Mouse (Mus musculus): ENCODE results near the gene Mat2a. TPM values are rescaled to one million over a fixed set of nuclear protein-coding genes. Genes with fewer than 3 reads are reported as not detected.
A peak's percentile ranks its signal among the peaks of the same experiment; 100 is the strongest.

The Mat2a gene
- polyA plus RNA-seq, 1 experiment from 2014 or later: 408 TPM

DNA sequence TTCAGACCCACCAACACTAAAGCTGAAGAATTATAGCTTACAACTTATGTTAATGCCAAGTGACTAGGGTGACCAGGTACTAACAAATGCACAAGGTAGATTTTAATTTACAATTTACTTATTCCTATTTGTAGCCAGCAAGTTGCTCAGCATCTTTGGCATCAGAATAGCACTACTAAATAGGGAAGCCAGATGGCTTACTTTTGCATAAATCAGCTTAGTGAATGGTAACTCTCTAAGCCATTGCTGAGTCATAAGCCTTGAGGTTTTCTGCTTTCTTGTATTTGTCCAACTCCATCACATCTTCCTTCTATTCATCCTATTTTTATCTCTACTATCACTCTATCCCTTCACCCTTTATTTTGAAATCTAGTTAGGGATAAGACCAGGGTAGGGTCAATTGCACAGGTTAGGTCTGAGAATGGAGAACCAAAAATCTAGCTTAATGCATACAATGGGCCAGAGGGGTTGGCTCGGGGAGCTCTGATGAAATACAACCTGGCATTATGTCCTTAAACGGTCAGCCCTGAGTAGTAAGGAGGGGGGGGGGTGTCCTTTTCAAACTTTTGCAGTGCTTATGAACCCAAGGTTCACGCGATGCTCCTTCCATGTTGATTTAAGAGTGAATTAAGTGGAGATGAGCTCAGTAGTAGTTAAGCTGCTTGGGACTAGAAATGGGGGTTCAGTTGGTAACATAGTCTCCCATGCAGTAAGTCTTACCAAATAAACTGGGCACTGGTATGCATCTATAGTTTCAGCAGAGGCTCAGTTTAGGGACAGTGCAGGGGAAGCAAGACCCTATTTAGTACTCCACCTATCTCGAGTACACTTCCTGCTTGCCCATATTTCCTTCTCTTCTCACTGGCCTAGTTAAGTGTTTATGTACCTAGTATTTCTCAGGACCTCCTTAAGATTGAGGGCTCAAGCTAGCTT lies 8.1 kb downstream of the Mat2a start:
- H3K4me3 ChIP-seq (replicated peaks): no peak overlapping the region
- no peak overlapping the region for H3K9ac ChIP-seq (replicated peaks)
- H3K4me2 ChIP-seq: no peak overlapping the region
- H3K27ac ChIP-seq: no peak overlapping the region; the same call in 1 of the 2 replicates
- H3K27me3 ChIP-seq: no peaks in the 10 kb centered on the region
- 31% methylated on average over 5 of the region's 5 CpGs for WGBS
- no peaks in the 10 kb centered on the region for H3K9me3 ChIP-seq
- no peak for ATAC-seq (ENCODE audit: insufficient number of reproducible peaks, insufficient read depth, low FRiP score, low TSS enrichment, low read depth)
- peaks cover 92% of the 10 kb centered on the region for H3K36me3 ChIP-seq
- peaks cover 6% of the 10 kb centered on the region for H3K4me1 ChIP-seq (replicated peaks)

DNA sequence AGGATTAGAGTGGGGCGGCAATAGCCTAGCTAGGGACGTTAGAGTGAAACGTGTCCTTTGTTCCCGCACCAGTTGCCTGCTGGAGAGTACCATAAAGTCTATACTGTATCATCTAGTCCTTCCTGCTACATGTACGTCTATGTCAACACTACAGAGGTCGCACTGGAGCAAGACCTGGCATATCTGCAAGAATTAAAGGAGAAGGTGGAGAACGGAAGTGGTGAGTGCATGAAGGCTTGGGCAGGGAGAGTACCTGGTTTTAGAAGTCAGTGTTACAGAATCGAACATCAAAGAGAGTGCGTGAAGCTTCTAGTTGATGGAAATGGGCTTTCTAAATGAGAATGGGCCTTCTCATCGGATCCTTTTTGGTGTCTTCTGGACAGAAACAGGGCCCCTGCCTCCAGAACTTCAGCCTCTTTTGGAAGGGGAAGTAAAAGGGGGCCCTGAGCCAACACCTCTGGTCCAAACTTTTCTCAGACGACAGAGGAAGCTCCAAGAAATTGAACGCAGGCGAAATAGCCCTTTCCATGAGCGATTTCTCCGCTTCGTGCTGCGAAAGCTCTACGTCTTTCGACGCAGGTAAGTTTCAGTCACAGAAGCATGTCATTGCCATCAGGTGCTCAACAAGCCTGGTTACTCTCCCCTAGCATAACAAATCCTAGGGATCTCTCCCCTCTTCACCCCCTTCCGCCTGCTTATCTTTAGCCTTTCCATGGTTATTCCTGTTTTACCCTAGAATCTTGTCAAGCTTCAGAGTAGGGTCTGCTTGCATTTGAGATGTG lies 10.1 kb downstream of the Mat2a start:
- Histone ChIP-seq H3K36me3 (peaks cover 92% of the 10 kb centered on the region), H3K9ac (replicated peaks) (no peak overlapping the region), H3K9me3 (no peaks in the 10 kb centered on the region), H3K4me3 (replicated peaks) (no peak overlapping the region), H3K27me3 (no peaks in the 10 kb centered on the region), H3K27ac (no peak overlapping the region), H3K4me2 (no peak overlapping the region), H3K4me1 (replicated peaks) (peaks cover 6% of the 10 kb centered on the region)
- 88% methylated on average over 21 of the region's 21 CpGs for WGBS
- ATAC-seq (ENCODE audit: insufficient number of reproducible peaks, insufficient read depth, low FRiP score, low TSS enrichment, low read depth): no peak

- ATAC-seq (ENCODE audit: insufficient number of reproducible peaks, insufficient read depth, low FRiP score, low TSS enrichment, low read depth): peak; percentile 67
- no peaks in the 10 kb centered on the region for H3K9me3 ChIP-seq
- H3K4me2 ChIP-seq: 0 out of 2 replicates have a peak overlapping the region, but pooled peaks have one; percentile 5
- WGBS: 34% methylated on average over 8 of the region's 8 CpGs
- H3K27me3 ChIP-seq: no peaks in the 10 kb centered on the region
- peaks cover 6% of the 10 kb centered on the region for H3K4me1 ChIP-seq (replicated peaks)
- H3K36me3 ChIP-seq: peaks cover 93% of the 10 kb centered on the region
- peak overlapping the region; percentile 62; the same call in 1 of the 2 replicates for H3K27ac ChIP-seq
- H3K9ac ChIP-seq (replicated peaks): no peak overlapping the region
- H3K4me3 ChIP-seq (replicated peaks): no peak overlapping the region
These were observed 11.3 kb downstream of the Mat2a start for GRCm38 (mm10) chr6:72428036-72428435.

DNA sequence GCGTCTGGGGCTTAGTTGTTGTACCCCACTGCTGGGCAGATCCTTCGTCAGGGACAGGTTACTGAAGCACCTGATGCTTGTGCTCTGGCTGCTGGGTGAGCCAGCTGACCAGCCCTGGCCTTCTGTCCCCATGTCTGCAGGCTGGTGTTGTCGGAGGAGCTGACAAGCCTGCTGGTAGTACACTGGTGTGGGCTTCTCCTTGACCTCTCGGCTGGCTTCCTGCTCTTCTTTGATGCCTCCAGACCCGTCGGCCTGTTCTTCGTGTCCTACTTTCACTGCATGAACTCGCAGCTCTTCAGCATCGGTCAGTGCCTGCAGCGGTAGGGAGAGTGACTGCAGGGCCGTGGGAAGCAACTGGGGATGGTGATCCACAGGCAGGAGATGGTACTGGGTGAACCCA lies 13.7 kb downstream of the Mat2a start:
- WGBS: 91% methylated on average over 11 of the region's 11 CpGs

DNA sequence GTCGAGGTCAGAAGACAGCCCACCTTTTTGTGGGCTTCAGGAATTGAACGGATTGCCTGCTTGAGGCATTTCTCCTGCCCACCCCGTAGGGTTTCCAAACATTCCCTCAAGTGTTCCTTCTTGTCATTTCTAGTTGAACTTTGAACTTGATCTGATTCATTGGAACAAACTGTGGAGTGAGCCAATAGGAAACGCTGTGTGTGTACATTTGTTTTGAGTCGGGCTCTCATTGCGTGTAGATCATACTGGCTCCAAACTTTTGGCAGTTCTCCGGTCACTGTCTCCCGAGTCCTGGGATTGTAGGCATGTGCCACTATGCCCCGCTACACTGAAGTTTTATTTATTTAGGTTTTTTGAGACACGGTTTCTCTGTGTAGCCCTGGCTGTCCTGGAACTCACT lies 18.5 kb downstream of the Mat2a start:
- no peak overlapping the region for H3K9ac ChIP-seq (replicated peaks)
- WGBS: 95% methylated on average over 10 of the region's 10 CpGs
- no peaks in the 10 kb centered on the region for H3K27me3 ChIP-seq
- no peak overlapping the region for H3K4me2 ChIP-seq
- no peaks in the 10 kb centered on the region; the same call in 1 of the 2 replicates for H3K4me1 ChIP-seq (replicated peaks)
- peaks cover 99% of the 10 kb centered on the region for H3K36me3 ChIP-seq
- no peak overlapping the region for H3K4me3 ChIP-seq (replicated peaks)
- H3K27ac ChIP-seq: no peak overlapping the region
- no peaks in the 10 kb centered on the region for H3K9me3 ChIP-seq
- no peak for ATAC-seq (ENCODE audit: insufficient number of reproducible peaks, insufficient read depth, low FRiP score, low TSS enrichment, low read depth)

More for the DNA sequence above, 13.7 kb downstream of the Mat2a start:
- H3K9me3 ChIP-seq: no peaks in the 10 kb centered on the region
- no peak overlapping the region for H3K4me2 ChIP-seq
- no peak overlapping the region for H3K4me3 ChIP-seq (replicated peaks)
- no peak for ATAC-seq (ENCODE audit: insufficient number of reproducible peaks, insufficient read depth, low FRiP score, low TSS enrichment, low read depth)
- H3K9ac ChIP-seq (replicated peaks): no peak overlapping the region
- peaks cover 93% of the 10 kb centered on the region for H3K36me3 ChIP-seq
- H3K27me3 ChIP-seq: no peaks in the 10 kb centered on the region
- H3K27ac ChIP-seq: no peak overlapping the region
- peaks cover 6% of the 10 kb centered on the region for H3K4me1 ChIP-seq (replicated peaks)

DNA sequence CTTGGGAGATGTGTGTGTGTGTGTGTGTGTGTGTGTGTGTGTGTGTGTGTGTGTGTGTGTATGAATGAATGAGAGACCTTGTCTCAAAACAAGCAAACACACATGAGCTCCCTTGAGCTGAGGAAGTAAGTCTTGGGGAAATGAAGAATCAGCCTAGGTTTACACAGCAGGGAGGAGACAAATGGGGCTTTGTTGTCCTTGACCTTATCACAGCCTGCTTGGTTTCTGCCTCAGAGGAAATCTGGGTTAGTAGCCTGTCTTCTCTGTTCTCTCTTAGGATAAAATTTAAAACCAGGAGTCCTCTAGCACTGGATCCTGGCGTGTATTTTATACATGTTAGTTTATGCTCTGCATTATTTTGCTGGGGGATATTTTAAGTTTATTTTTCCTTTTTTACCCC lies 19.6 kb downstream of the Mat2a start:
- Histone ChIP-seq H3K36me3 (peaks cover 90% of the 10 kb centered on the region), H3K27ac (no peak overlapping the region)
- 95% methylated on average over 1 of the region's 1 CpGs for WGBS

GRCm38 (mm10) chr6:72418279-72418678 lies 21.1 kb downstream of the Mat2a start:
- Histone ChIP-seq H3K27ac (no peak overlapping the region), H3K27me3 (no peaks in the 10 kb centered on the region), H3K9ac (replicated peaks) (no peak overlapping the region), H3K9me3 (no peaks in the 10 kb centered on the region), H3K4me2 (no peak overlapping the region), H3K36me3 (peaks cover 74% of the 10 kb centered on the region), H3K4me3 (replicated peaks) (no peak overlapping the region), H3K4me1 (replicated peaks) (peaks cover 7% of the 10 kb centered on the region)
- no peak for ATAC-seq (ENCODE audit: insufficient number of reproducible peaks, insufficient read depth, low FRiP score, low TSS enrichment, low read depth)
- WGBS: 88% methylated on average over 4 of the region's 4 CpGs

More for the DNA sequence above, 19.6 kb downstream of the Mat2a start:
- Histone ChIP-seq H3K9ac (replicated peaks) (no peak overlapping the region), H3K4me2 (no peak overlapping the region), H3K27me3 (no peaks in the 10 kb centered on the region), H3K9me3 (no peaks in the 10 kb centered on the region), H3K4me3 (replicated peaks) (no peak overlapping the region), H3K4me1 (replicated peaks) (peaks cover 6% of the 10 kb centered on the region)
- no peak for ATAC-seq (ENCODE audit: insufficient number of reproducible peaks, insufficient read depth, low FRiP score, low TSS enrichment, low read depth)

- no peaks in the 10 kb centered on the region for H3K9me3 ChIP-seq
- ATAC-seq (ENCODE audit: insufficient number of reproducible peaks, insufficient read depth, low FRiP score, low TSS enrichment, low read depth): no peak
- H3K9ac ChIP-seq (replicated peaks): no peak overlapping the region
- H3K27ac ChIP-seq: no peak overlapping the region
- H3K4me1 ChIP-seq (replicated peaks): peaks cover 7% of the 10 kb centered on the region
- H3K4me3 ChIP-seq (replicated peaks): no peak overlapping the region
- peaks cover 53% of the 10 kb centered on the region for H3K36me3 ChIP-seq
- H3K27me3 ChIP-seq: no peaks in the 10 kb centered on the region
- WGBS: 87% methylated on average over 7 of the region's 7 CpGs
- no peak overlapping the region for H3K4me2 ChIP-seq
These were observed 23.2 kb downstream of the Mat2a start for GRCm38 (mm10) chr6:72415964-72416772.

GRCm38 (mm10) chr6:72415181-72415580 lies 24.2 kb downstream of the Mat2a start:
- Histone ChIP-seq H3K27ac (no peak overlapping the region), H3K4me3 (replicated peaks) (peak overlapping the region; percentile 86), H3K4me2 (peak overlapping the region; percentile 79), H3K9ac (replicated peaks) (peak overlapping the region; percentile 84; the same call in 1 of the 2 replicates), H3K9me3 (no peaks in the 10 kb centered on the region), H3K4me1 (replicated peaks) (peaks cover 7% of the 10 kb centered on the region), H3K27me3 (no peaks in the 10 kb centered on the region), H3K36me3 (peaks cover 43% of the 10 kb centered on the region)
- WGBS: 85% methylated on average over 5 of the region's 5 CpGs
- no peak for ATAC-seq (ENCODE audit: insufficient number of reproducible peaks, insufficient read depth, low FRiP score, low TSS enrichment, low read depth)

DNA sequence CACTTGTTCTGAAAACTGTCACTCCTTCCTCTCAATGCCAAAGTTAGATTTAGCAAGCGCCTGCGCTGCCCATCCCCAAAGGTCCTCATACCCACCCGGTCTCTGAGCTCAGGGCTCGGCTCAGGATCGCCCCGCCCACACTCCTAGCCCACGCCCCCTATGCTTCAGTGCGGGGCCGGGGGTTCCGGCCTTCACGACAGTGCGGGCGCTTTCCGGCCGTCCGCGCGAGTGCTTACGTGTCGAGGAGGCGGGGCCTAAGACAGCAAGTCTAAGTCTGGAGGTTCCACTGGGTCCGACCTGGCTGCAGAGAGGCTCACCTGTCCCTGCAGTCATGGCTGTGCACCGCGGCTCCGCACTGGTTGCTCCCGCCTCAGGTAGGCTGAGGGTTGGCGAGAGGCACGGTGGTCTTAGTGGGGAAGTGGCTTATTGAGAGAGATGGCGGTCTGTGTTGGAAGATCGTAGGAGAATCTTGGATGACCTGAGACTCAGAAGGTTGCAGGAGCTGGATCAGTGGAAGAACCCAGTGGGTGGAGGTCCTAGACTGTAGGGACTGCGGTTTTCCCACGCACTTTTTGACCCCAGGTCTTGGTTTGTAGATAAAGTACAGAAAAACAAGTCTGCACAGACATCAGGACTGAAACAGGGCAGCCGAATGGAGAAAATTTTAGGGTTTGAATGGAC lies 25.1 kb downstream of the Mat2a start, which contains the start of gene Ggcx:
Gene Ggcx (plus strand): TSS at position 233 of the 681 bp plus-strand sequence.
- H3K4me2 ChIP-seq: peak within 1 kb of the TSS; percentile 79
- no peaks in the 10 kb centered on the region for H3K27me3 ChIP-seq
- H3K27ac ChIP-seq: peak within 1 kb of the TSS; percentile 53
- peaks cover 7% of the 10 kb centered on the region for H3K4me1 ChIP-seq (replicated peaks)
- H3K36me3 ChIP-seq: peaks cover 34% of the 10 kb centered on the region
- H3K9me3 ChIP-seq: no peaks in the 10 kb centered on the region
- peak within 1 kb of the TSS; percentile 86 for H3K4me3 ChIP-seq (replicated peaks)
- 2% methylated on average over 33 of the region's 33 CpGs for WGBS
- peak; percentile 94 for ATAC-seq (ENCODE audit: insufficient number of reproducible peaks, insufficient read depth, low FRiP score, low TSS enrichment, low read depth)
- peak within 1 kb of the TSS; percentile 84 for H3K9ac ChIP-seq (replicated peaks)

All from limb, embryonic 12.5 days (tissue).